Mouse (Mus musculus): ENCODE data around the gene Rtcb. TPM values are rescaled to one million over a fixed set of nuclear protein-coding genes. Genes with fewer than 3 reads are reported as not detected.

Gene Rtcb
- total and polyA plus RNA-seq, 2 experiments from 2014 or later, result 90.8 to 164 TPM

- Histone ChIP-seq H3K9me3 (ENCODE audit: low read length) (no peaks in the 10 kb centered on the region), H3K4me2 (ENCODE audit: low read depth, low read length) (no peak overlapping the region), H3K4me1 (ENCODE audit: insufficient read depth, low read length) (no peaks in the 10 kb centered on the region), H3K36me3 (ENCODE audit: insufficient read depth, low read length) (peaks cover 51% of the 10 kb centered on the region), H3K9ac (replicated peaks; ENCODE audit: low read length) (no peak overlapping the region), H3K4me3 (ENCODE audit: low read length) (no peak overlapping the region), H3K27me3 (ENCODE audit: insufficient read depth, low read length) (no peaks in the 10 kb centered on the region), H3K27ac (no peak overlapping the region; the same call in 1 of the 2 replicates)
- DNase-seq (ENCODE audit: low spot score) (peak; percentile 12), ATAC-seq (peak; percentile 79)
- 53% methylated on average over 8 of the region's 8 CpGs for WGBS
- no peak for TF ChIP-seq CTCF (IDR thresholded peaks at IDR 0.05; ENCODE audit: low read depth)
These were observed 9.0 kb downstream of the Rtcb start for GRCm38 (mm10) chr10:85948483-85949196.

- no peak overlapping the region for H3K4me3 ChIP-seq (ENCODE audit: low read length)
- 96% methylated on average over 6 of the region's 6 CpGs for WGBS
- no peaks in the 10 kb centered on the region for H3K27me3 ChIP-seq (ENCODE audit: insufficient read depth, low read length)
- no peak overlapping the region for H3K4me2 ChIP-seq (ENCODE audit: low read depth, low read length)
- H3K27ac ChIP-seq, result no peak overlapping the region
- H3K4me1 ChIP-seq (ENCODE audit: insufficient read depth, low read length), result no peaks in the 10 kb centered on the region
- H3K9ac ChIP-seq (replicated peaks; ENCODE audit: low read length), result no peak overlapping the region
- TF ChIP-seq CTCF (IDR thresholded peaks at IDR 0.05; ENCODE audit: low read depth), result no peak
- DNase-seq (ENCODE audit: low spot score) (no peak), ATAC-seq (no peak)
- peaks cover 50% of the 10 kb centered on the region for H3K36me3 ChIP-seq (ENCODE audit: insufficient read depth, low read length)
- H3K9me3 ChIP-seq (ENCODE audit: low read length), result no peaks in the 10 kb centered on the region
These were observed 21.2 kb downstream of the Rtcb start for GRCm38 (mm10) chr10:85936280-85936965.

GRCm38 (mm10) chr10:85929962-85930361 lies 27.7 kb downstream of the Rtcb start:
- 95% methylated on average over 11 of the region's 11 CpGs for WGBS
- H3K9me3 ChIP-seq (ENCODE audit: low read length), result no peaks in the 10 kb centered on the region
- no peak for DNase-seq (ENCODE audit: low spot score)

GRCm38 (mm10) chr10:85929208-85929591 lies 28.4 kb downstream of the Rtcb start:
- 31% methylated on average over 11 of the region's 11 CpGs for WGBS
- no peak overlapping the region for H3K27ac ChIP-seq
- ATAC-seq, result no peak
- H3K4me2 ChIP-seq (ENCODE audit: low read depth, low read length), result peak overlapping the region; percentile 72
- no peak for TF ChIP-seq CTCF (IDR thresholded peaks at IDR 0.05; ENCODE audit: low read depth)
- no peaks in the 10 kb centered on the region for H3K9me3 ChIP-seq (ENCODE audit: low read length)
- peak overlapping the region; percentile 58 for H3K9ac ChIP-seq (replicated peaks; ENCODE audit: low read length)
- H3K4me1 ChIP-seq (ENCODE audit: insufficient read depth, low read length), result peaks cover 8% of the 10 kb centered on the region
- H3K36me3 ChIP-seq (ENCODE audit: insufficient read depth, low read length), result no peaks in the 10 kb centered on the region
- H3K4me3 ChIP-seq (ENCODE audit: low read length), result peak overlapping the region; percentile 55
- DNase-seq (ENCODE audit: low spot score), result peak; percentile 7
- H3K27me3 ChIP-seq (ENCODE audit: insufficient read depth, low read length), result no peaks in the 10 kb centered on the region

More at GRCm38 (mm10) chr10:85929962-85930361, 27.7 kb downstream of the Rtcb start:
- Histone ChIP-seq H3K9ac (replicated peaks; ENCODE audit: low read length) (no peak overlapping the region), H3K36me3 (ENCODE audit: insufficient read depth, low read length) (no peaks in the 10 kb centered on the region), H3K4me3 (ENCODE audit: low read length) (no peak overlapping the region), H3K27ac (no peak overlapping the region), H3K4me1 (ENCODE audit: insufficient read depth, low read length) (peaks cover 8% of the 10 kb centered on the region), H3K4me2 (ENCODE audit: low read depth, low read length) (no peak overlapping the region), H3K27me3 (ENCODE audit: insufficient read depth, low read length) (no peaks in the 10 kb centered on the region)
- no peak for TF ChIP-seq CTCF (IDR thresholded peaks at IDR 0.05; ENCODE audit: low read depth)
- no peak for ATAC-seq

GRCm38 (mm10) chr10:85928499-85929207 lies 29.0 kb downstream of the Rtcb start:
- TF ChIP-seq CTCF (IDR thresholded peaks at IDR 0.05; ENCODE audit: low read depth), result peak; percentile 64
- DNase-seq (ENCODE audit: low spot score) (peak; percentile 92), ATAC-seq (peak; percentile 92)
- H3K4me3 ChIP-seq (ENCODE audit: low read length), result peak overlapping the region; percentile 55
- peak overlapping the region; percentile 72 for H3K4me2 ChIP-seq (ENCODE audit: low read depth, low read length)
- H3K27ac ChIP-seq, result 0 out of 2 replicates have a peak overlapping the region, but pooled peaks have one; percentile 32
- H3K27me3 ChIP-seq (ENCODE audit: insufficient read depth, low read length), result no peaks in the 10 kb centered on the region
- H3K4me1 ChIP-seq (ENCODE audit: insufficient read depth, low read length), result peaks cover 8% of the 10 kb centered on the region
- under 1% methylated on average over 63 of the region's 63 CpGs for WGBS
- H3K36me3 ChIP-seq (ENCODE audit: insufficient read depth, low read length), result no peaks in the 10 kb centered on the region
- no peaks in the 10 kb centered on the region for H3K9me3 ChIP-seq (ENCODE audit: low read length)
- peak overlapping the region; percentile 58 for H3K9ac ChIP-seq (replicated peaks; ENCODE audit: low read length)

GRCm38 (mm10) chr10:85927676-85928445 lies 29.8 kb downstream of the Rtcb start, which contains the start of gene Ascl4:
Gene Ascl4, plus strand, starts transcription at chr10:85927681.
- DNase-seq (ENCODE audit: low spot score) (peak; percentile 25), ATAC-seq (0 out of 2 replicates have a peak, but pooled peaks have one; percentile 5)
- TF ChIP-seq CTCF (IDR thresholded peaks at IDR 0.05; ENCODE audit: low read depth), result peak; percentile 23
- no peaks in the 10 kb centered on the region for H3K27me3 ChIP-seq (ENCODE audit: insufficient read depth, low read length)
- H3K4me2 ChIP-seq (ENCODE audit: low read depth, low read length), result peak within 1 kb of the TSS; percentile 72
- H3K27ac ChIP-seq, result no peak within 1 kb of the TSS
- peak within 1 kb of the TSS; percentile 58 for H3K9ac ChIP-seq (replicated peaks; ENCODE audit: low read length)
- peaks cover 8% of the 10 kb centered on the region for H3K4me1 ChIP-seq (ENCODE audit: insufficient read depth, low read length)
- peak within 1 kb of the TSS; percentile 55 for H3K4me3 ChIP-seq (ENCODE audit: low read length)
- no peaks in the 10 kb centered on the region for H3K9me3 ChIP-seq (ENCODE audit: low read length)
- WGBS, result 2% methylated on average over 23 of the region's 23 CpGs
- H3K36me3 ChIP-seq (ENCODE audit: insufficient read depth, low read length), result no peaks in the 10 kb centered on the region

All from hindbrain, postnatal 0 days (tissue).